Comparison of ENCODE assay signal across 11 mouse cellular contexts in the genomic region with DNA sequence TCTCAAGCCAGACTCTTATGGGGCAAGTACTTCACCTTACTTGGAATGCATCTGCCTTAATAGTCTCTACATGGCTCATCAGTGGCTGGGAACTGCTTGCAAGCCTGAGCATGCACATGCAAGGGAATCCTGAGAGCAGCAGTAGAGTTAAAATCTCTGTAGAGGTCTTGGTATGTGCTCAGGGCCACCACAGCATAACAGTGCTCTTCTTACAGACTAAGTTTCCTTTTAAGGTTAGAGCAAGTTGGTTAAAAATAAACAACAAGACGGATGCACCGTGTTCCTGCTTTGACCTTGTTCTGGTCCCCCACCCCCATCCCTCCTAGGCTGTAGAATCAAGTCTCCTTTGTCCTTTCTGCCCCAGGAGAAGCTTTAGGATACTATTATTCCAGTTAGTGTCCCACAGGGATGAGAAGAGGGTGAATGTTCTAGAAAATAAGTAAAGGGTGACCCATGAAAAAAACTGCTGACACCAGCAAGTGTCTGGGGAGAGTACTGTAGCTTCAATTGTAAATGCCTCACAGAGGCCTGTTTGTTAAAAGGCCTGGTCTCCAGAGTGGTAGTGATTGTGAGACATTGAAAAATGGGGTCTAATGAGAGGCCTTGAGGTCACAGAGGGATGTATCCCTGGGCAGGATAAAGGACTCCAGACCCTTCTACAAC. TPM values are rescaled to one million over a fixed set of nuclear protein-coding genes. Genes with fewer than 3 reads are reported as not detected.
A peak's percentile ranks its signal among the peaks of the same experiment; 100 is the strongest.
DNase-seq lines count a peak whose midpoint lies in the region; ATAC-seq and TF ChIP-seq lines count a peak whose summit lies in the region.
"Had no signal": no experiment of that assay in that cellular context is flagged by ENCODE, and none has a peak within 500 bp of the region (broad histone marks: within the 10 kb centered on the region; RNA-seq: fewer than 3 reads in every experiment).

No protein-coding gene starts in this region.

- TF ChIP-seq POLR2A in limb, embryonic 14.5 days (IDR thresholded peaks at IDR 0.05; ENCODE audit: borderline replicate concordance, extremely low read depth, insufficient read depth, insufficient read length): no peak

- 36% methylated on average over 2 of the region's 2 CpGs for WGBS in limb, embryonic 14.5 days
- WGBS in limb, embryonic 10.5 days: 58% methylated on average over 2 of the region's 2 CpGs
- WGBS in stomach, embryonic 16.5 days: 9% methylated on average over 2 of the region's 2 CpGs
- 84% methylated on average over 2 of the region's 2 CpGs for WGBS in forebrain, embryonic 16.5 days

- no peak overlapping the region for H3K4me2 ChIP-seq in limb, embryonic 14.5 days (replicated peaks; ENCODE audit: low read depth, low read length, severe bottlenecking)
- H3K4me2 ChIP-seq in stomach, embryonic 16.5 days (ENCODE audit: low read depth, low read length): no peak overlapping the region
- H3K4me2 ChIP-seq in forebrain, embryonic 16.5 days (ENCODE audit: low read length): no peak overlapping the region
- H3K4me2 ChIP-seq: limb, embryonic 12.5 days had no signal

- DNase-seq in adrenal gland, adult (ENCODE audit: inconsistent age in 2 of 2, low spot score in 1 of 2): peak; percentile 28 to 34
- DNase-seq in adrenal gland, postnatal 25 days: no peak
- peak; percentile 5 for DNase-seq in limb, embryonic 14.5 days (ENCODE audit: low spot score)
- DNase-seq in limb, embryonic 10.5 days (ENCODE audit: low spot score): no peak
- DNase-seq in left cerebral cortex, postnatal 36 days (ENCODE audit: low spot score in 2 of 2): no peak
- DNase-seq: lung, postnatal 36 days; right cerebral cortex, postnatal 14 days had no signal

- ATAC-seq in limb, embryonic 14.5 days (ENCODE audit: low FRiP score, low read depth): no peak
- ATAC-seq in erythroblast, adult 5-6 weeks (replicated peaks; ENCODE audit: low FRiP score, poor library complexity, severe bottlenecking): 0 out of 2 replicates have a peak, but pooled peaks have one; percentile 25
- ATAC-seq in stomach, embryonic 16.5 days (ENCODE audit: insufficient read depth, low FRiP score): peak; percentile 64
- ATAC-seq in forebrain, embryonic 16.5 days: no peak

- no peaks in the 10 kb centered on the region for H3K4me1 ChIP-seq in limb, embryonic 14.5 days (ENCODE audit: control insufficient read depth, insufficient read depth, low read length)
- no peaks in the 10 kb centered on the region for H3K4me1 ChIP-seq in limb, embryonic 10.5 days
- peaks cover 2% of the 10 kb centered on the region; the same call in 1 of the 2 replicates for H3K4me1 ChIP-seq in stomach, embryonic 16.5 days (ENCODE audit: control insufficient read depth, insufficient read depth, low read length)
- no peaks in the 10 kb centered on the region for H3K4me1 ChIP-seq in forebrain, embryonic 16.5 days (replicated peaks; ENCODE audit: control insufficient read depth, insufficient read depth, low read length)

- H3K27ac ChIP-seq in limb, embryonic 14.5 days (replicated peaks; ENCODE audit: low read depth, low read length): no peak overlapping the region
- H3K27ac ChIP-seq in limb, embryonic 10.5 days: no peak overlapping the region
- H3K27ac ChIP-seq in stomach, embryonic 16.5 days (ENCODE audit: low read length): peak overlapping the region; percentile 21; the same call in 1 of the 2 replicates
- no peak overlapping the region for H3K27ac ChIP-seq in forebrain, embryonic 16.5 days (ENCODE audit: low read length)
- H3K27ac ChIP-seq: limb, embryonic 12.5 days had no signal

- no peak overlapping the region for H3K4me3 ChIP-seq in limb, embryonic 14.5 days (replicated peaks; ENCODE audit: low read length)
- no peak overlapping the region for H3K4me3 ChIP-seq in limb, embryonic 10.5 days
- H3K4me3 ChIP-seq in stomach, embryonic 16.5 days (replicated peaks; ENCODE audit: low read length): no peak overlapping the region
- H3K4me3 ChIP-seq in forebrain, embryonic 16.5 days (replicated peaks; ENCODE audit: low read length): no peak overlapping the region
- H3K4me3 ChIP-seq: limb, embryonic 12.5 days had no signal

- H3K27me3 ChIP-seq in limb, embryonic 14.5 days (ENCODE audit: control insufficient read depth, insufficient read depth, low read length): no peaks in the 10 kb centered on the region
- H3K27me3 ChIP-seq in limb, embryonic 10.5 days (ENCODE audit: low read depth, poor library complexity, severe bottlenecking): no peaks in the 10 kb centered on the region
- H3K27me3 ChIP-seq in stomach, embryonic 16.5 days (ENCODE audit: control insufficient read depth, insufficient read depth, low read length): no peaks in the 10 kb centered on the region
- no peaks in the 10 kb centered on the region for H3K27me3 ChIP-seq in forebrain, embryonic 16.5 days (replicated peaks; ENCODE audit: control insufficient read depth, insufficient read depth, low read length)
- H3K27me3 ChIP-seq: limb, embryonic 12.5 days had no signal

- intact Hi-C loops in left cerebral cortex, postnatal 36 days (cut with DNase I): no loop called here

- no peaks in the 10 kb centered on the region for H3K36me3 ChIP-seq in limb, embryonic 14.5 days (ENCODE audit: control insufficient read depth, insufficient read depth, low read length)
- no peaks in the 10 kb centered on the region for H3K36me3 ChIP-seq in limb, embryonic 10.5 days
- H3K36me3 ChIP-seq in stomach, embryonic 16.5 days (ENCODE audit: control insufficient read depth, insufficient read depth, low read length): no peaks in the 10 kb centered on the region
- H3K36me3 ChIP-seq in forebrain, embryonic 16.5 days (ENCODE audit: control insufficient read depth, insufficient read depth): no peaks in the 10 kb centered on the region
- H3K36me3 ChIP-seq: limb, embryonic 12.5 days had no signal

- H3K9ac ChIP-seq in limb, embryonic 14.5 days (ENCODE audit: low read depth, low read length, severe bottlenecking): no peak overlapping the region
- H3K9ac ChIP-seq in stomach, embryonic 16.5 days (ENCODE audit: low read length): no peak overlapping the region
- no peak overlapping the region for H3K9ac ChIP-seq in forebrain, embryonic 16.5 days (replicated peaks; ENCODE audit: low read depth, low read length)
- H3K9ac ChIP-seq: limb, embryonic 12.5 days had no signal

- no peaks in the 10 kb centered on the region for H3K9me3 ChIP-seq in limb, embryonic 14.5 days (ENCODE audit: control insufficient read depth, low read length)
- no peaks in the 10 kb centered on the region for H3K9me3 ChIP-seq in limb, embryonic 10.5 days (replicated peaks)
- no peaks in the 10 kb centered on the region for H3K9me3 ChIP-seq in stomach, embryonic 16.5 days (replicated peaks; ENCODE audit: control insufficient read depth, low read length)
- H3K9me3 ChIP-seq in forebrain, embryonic 16.5 days (ENCODE audit: control insufficient read depth, low read length): no peaks in the 10 kb centered on the region
- H3K9me3 ChIP-seq: limb, embryonic 12.5 days had no signal

RNA-seq across cellular contexts. Expression of a gene that starts 31.4 kb away (rescaled TPM):
- total RNA-seq in adrenal gland, postnatal 25 days (2021): 42.4 and 46.8 TPM in 2 replicates
- polyA plus RNA-seq in limb, embryonic 14.5 days (2012; rRNA removed): 22.3 and 32.5 TPM in 2 replicates
- polyA plus RNA-seq in limb, embryonic 14.5 days (2014; fragmentation: Nextera tagmentation; extraction: Ambion mirVana): 24.5 and 25.2 TPM in 2 replicates
- polyA plus RNA-seq in limb, embryonic 10.5 days (2016; fragmentation: Nextera tagmentation; extraction: Ambion mirVana): 25.6 and 30.3 TPM in 2 replicates
- total RNA-seq in erythroblast, adult 5-6 weeks (2015; ENCODE audit: low replicate concordance): 214 and 222 TPM in 2 replicates
- 600 and 746 TPM in 2 replicates for total RNA-seq in erythroblast, adult 5-6 weeks (2017; ENCODE audit: low replicate concordance)
- polyA plus RNA-seq in stomach, embryonic 16.5 days (2015; fragmentation: Nextera tagmentation; extraction: Ambion mirVana): 17.2 and 26.6 TPM in 2 replicates
- total RNA-seq in left cerebral cortex, postnatal 36 days (2021): 10 to 100 TPM; 34.2 to 39.8 TPM
- polyA plus RNA-seq in forebrain, embryonic 16.5 days (2015; fragmentation: Nextera tagmentation; extraction: Ambion mirVana): 19.4 and 26.8 TPM in 2 replicates

Comparison
In these comparisons a context has a peak if more than half of its experiments do, and no peak if none do; other contexts are left out.
1. DNase-seq: peak in adrenal gland, adult (2 of 2) and limb, embryonic 14.5 days (single experiment); none in adrenal gland, postnatal 25 days (single experiment), limb, embryonic 10.5 days (single experiment) and left cerebral cortex, postnatal 36 days (0 of 2).
2. ATAC-seq: peak in erythroblast, adult 5-6 weeks (single experiment) and stomach, embryonic 16.5 days (single experiment); none in limb, embryonic 14.5 days (single experiment) and forebrain, embryonic 16.5 days (single experiment).